Mouse (Mus musculus): ENCODE measurements around the gene Arf1.

DNA sequence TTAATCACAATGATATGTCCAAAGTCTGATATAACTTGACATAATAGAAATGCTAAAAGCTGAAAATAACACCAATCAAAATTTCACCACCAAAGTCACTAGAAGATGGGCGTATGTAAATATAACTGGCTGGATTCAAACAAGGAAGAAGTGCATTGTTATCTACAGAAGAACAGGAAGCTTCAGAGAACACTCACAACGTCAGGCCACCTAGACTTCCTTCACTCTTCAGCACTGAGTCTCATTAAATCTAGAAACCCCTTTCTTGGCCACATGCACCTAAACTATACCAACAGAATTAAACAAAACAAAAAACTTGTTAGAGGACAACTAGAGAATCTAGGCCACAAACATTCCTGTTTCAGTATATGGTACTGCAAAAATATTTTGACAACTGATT lies 3.6 kb downstream of the Arf1 start:
- no peak for TF ChIP-seq HCFC1 (IDR thresholded peaks at IDR 0.05; ENCODE audit: borderline replicate concordance, insufficient read depth, low read length)
- no peak for TF ChIP-seq MAFK (IDR thresholded peaks at IDR 0.05; ENCODE audit: insufficient read depth, low read depth, low read length)
